Mouse (Mus musculus): ENCODE results near the gene E430018J23Rik.

DNA sequence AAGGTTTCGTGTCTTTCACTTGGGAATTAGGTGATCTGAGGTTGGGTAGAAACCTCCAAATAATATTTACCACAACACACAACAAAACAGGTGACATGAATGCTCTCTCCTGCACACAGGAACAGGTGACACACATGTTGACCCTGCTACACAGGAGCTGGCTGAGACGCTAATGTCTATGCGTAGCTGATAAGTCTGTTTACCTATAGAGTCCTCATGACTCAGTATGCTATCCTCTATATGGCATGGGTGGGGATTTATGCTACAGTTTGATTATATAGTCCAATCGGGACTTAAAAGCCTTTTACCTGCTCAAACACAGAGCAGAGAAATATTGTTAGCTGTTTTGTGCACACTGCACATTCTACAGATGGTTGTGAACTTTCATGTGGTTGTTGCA lies 33.2 kb downstream of the E430018J23Rik start:
- TF ChIP-seq CTCF (IDR thresholded peaks at IDR 0.05; ENCODE audit: low read depth, low read length) = no peak
- no peak for TF ChIP-seq GATA1 (IDR thresholded peaks at IDR 0.05; ENCODE audit: borderline replicate concordance, low read length)
- no peak for TF ChIP-seq TAL1 (conservative IDR thresholded peaks at IDR 0.05; ENCODE audit: low read depth, low read length)

Data from G1E (cell line).